Mouse (Mus musculus) left cerebral cortex, adult 9 months (tissue): Measurements from ENCODE around the gene Cmtr1.

Experiments used
- DNase-seq, 2 experiments: peaks; one replicate each; pipeline ENCODE4 v3.0.0; 2022; ENCODE audit warnings: low spot score in 2 of 2

The Cmtr1 gene

GRCm38 (mm10) chr17:29669030-29669429, 8.6 kb downstream of the Cmtr1 start:
- no peak for DNase-seq

DNA sequence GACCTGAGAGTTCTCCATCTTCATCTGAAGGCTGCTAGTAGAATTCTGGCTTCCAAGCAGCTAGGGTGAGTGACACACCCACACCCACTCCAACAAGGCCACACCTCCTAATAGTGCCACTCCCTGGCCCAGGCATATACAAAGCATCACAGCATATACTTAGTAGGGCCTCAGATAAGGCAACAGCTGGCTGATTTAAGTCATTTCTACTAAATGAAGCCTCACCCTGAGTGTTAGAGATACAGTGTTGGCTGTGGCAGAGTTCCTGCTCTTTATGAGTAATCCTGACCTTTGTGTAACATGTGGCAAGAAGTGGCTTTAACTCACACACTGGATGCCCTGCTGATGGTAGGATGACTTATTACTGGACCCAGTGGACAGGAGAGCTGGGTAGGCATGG, 9.5 kb downstream of the Cmtr1 start:
- DNase-seq, result no peak

- DNase-seq, result no peak
These were observed 10.6 kb downstream of the Cmtr1 start for GRCm38 (mm10) chr17:29671021-29671420.

GRCm38 (mm10) chr17:29673325-29673724, 12.9 kb downstream of the Cmtr1 start:
- DNase-seq, result no peak

GRCm38 (mm10) chr17:29678526-29678925, 18.1 kb downstream of the Cmtr1 start:
- DNase-seq, result no peak

- DNase-seq, result no peak
These were observed 18.8 kb downstream of the Cmtr1 start for GRCm38 (mm10) chr17:29679038-29679767.

GRCm38 (mm10) chr17:29680174-29680573, 19.8 kb downstream of the Cmtr1 start:
- no peak for DNase-seq

DNA sequence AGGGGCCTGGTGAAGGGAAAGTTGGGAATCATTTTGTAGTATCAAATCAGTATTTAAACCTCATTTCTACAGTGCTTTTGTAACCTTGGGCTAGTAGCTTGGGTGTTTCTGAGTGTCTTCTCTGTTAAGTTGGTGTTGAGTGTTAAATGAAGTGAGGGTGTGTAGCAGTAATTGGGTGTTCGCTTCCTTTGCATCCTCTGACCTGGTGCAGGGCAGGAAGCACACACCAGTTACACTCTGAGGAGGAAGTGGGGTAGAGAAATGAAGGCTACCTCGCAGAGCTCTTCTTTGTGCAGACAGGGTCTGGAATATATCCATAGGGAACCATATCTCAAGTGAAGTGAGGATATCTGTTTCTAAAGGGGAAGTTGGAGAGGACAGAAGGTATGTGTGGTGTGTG, 20.5 kb downstream of the Cmtr1 start:
- no peak for DNase-seq

GRCm38 (mm10) chr17:29681669-29682068, 21.3 kb downstream of the Cmtr1 start:
- no peak for DNase-seq

DNA sequence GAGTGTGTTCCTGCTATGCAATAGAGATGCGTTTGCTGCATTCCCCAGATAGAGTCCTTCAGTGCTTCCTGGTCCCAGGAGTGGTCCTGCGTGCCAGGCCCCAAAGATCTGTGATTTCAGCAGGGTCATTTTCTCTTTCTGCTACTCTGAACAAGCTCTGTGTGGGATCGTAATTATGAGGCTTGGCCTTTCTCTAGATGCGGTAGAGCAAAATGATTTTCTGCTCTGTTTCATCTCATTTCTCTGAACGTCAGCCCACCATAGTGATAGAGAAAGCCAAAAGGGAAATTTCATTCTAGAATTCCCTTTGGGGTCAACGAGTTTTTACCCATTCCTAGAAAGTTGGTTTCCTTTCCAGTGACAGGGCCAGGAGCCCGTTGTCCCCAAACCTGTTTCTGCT, 21.9 kb downstream of the Cmtr1 start:
- DNase-seq, result no peak

GRCm38 (mm10) chr17:29683127-29683526, 22.7 kb downstream of the Cmtr1 start:
- no peak for DNase-seq

DNA sequence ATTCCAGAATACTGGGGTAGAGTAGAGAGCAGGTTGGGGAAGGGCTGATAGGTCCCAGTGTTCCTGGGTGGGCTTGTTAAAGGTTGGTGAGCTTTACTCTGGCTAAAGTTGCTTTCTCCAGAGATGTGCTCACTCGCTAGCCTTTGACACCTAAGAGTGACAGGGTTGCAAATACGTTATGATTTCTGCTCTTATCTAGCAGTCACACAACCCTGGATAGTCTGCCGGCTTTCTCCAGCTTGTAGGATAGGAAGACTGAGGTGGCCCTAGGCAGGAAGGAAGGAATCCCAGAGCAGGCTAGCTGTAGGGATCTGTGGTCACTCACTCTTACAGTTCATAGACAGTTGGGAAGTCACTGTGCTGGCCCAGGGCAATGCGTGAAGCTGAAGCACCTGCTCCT, 23.9 kb downstream of the Cmtr1 start:
- DNase-seq, result no peak

- DNase-seq, result no peak
These were observed 26.4 kb downstream of the Cmtr1 start for GRCm38 (mm10) chr17:29686771-29687170.

DNA sequence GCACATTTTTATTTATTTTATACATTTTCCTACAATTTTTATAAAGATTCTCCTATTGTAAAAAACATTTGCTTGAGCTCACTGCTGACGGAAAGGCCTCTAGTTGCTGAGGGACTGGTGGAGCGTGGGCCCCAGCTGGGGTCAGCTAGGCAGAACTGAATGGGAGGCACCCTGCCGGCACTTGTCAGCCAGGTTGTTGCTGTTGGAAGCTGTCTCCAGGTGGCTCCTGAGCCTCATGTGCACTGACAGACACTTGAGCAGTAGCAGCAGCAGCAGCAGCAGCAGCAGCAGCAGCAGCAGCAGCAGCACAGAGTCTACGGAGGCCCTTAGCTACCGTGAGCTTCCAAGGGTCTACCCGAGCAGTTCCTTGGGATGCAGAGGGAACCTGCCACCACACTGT, 27.0 kb downstream of the Cmtr1 start:
- no peak for DNase-seq

DNA sequence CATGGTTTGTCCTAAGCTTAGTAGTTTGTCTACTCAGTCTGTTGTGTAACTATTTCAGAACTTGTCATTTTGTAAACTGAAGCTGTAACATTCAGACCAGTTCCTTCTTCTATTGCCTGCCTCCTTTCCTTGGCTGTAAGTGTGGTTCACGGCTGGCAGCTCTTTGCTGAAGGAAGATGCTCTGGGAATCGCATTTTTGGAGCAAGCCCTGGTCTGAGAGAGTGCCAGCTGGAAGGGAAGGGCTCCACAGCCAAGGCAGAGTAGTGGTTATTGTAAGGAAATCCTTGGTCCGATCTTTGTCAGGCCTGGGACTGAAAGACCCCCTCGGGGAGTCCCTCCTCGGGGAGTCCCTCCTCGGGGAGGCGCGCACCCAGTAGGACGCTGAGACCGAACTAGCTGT, 28.2 kb downstream of the Cmtr1 start:
- no peak for DNase-seq

- DNase-seq, result no peak
These were observed 29.9 kb downstream of the Cmtr1 start for GRCm38 (mm10) chr17:29690257-29690656.

DNA sequence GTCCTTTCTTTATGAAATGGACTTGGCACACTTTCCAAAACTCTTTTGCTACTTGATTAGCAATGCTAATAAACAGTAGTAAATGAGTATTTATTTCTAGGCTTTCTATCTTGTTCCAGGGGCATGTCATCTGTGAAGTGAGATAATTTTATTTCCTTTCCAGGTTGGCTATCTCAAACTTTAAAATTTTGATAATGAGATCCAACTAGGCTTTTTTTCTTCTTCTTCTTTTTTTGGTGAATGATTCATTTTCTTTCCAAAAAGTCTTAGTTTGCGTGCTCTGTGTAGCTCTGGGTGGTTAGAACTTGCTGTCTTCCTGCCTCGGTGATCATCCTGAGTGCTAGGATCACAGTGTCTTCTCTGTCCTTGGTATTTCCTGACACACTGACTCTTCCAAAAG, 32.4 kb downstream of the Cmtr1 start:
- no peak for DNase-seq

DNA sequence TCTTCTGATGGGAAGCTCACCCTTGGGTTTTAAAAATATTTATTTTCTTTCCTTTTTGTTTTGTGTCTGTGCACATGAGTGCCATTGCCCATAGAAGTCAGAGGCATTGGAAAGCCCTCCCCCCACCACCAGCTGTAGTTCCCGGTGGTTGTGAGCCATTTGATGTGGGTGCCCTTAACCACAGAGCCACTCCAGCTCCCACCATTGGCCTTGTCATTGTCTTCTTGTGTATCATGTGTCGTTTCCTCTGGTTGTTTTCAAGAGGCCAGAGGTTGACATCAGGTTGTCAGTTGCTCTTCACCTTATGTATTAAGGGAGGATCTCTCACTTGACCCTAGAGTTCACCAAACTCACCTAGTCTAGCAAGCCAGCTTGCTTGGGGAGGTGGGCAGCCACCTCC, 33.2 kb downstream of the Cmtr1 start:
- no peak for DNase-seq

- DNase-seq, result no peak
These were observed 34.1 kb downstream of the Cmtr1 start for GRCm38 (mm10) chr17:29694516-29694915.

- no peak for DNase-seq
These were observed 36.5 kb downstream of the Cmtr1 start for GRCm38 (mm10) chr17:29696940-29697339.

- no peak for DNase-seq
These were observed 38.0 kb downstream of the Cmtr1 start for GRCm38 (mm10) chr17:29698421-29698820.

DNA sequence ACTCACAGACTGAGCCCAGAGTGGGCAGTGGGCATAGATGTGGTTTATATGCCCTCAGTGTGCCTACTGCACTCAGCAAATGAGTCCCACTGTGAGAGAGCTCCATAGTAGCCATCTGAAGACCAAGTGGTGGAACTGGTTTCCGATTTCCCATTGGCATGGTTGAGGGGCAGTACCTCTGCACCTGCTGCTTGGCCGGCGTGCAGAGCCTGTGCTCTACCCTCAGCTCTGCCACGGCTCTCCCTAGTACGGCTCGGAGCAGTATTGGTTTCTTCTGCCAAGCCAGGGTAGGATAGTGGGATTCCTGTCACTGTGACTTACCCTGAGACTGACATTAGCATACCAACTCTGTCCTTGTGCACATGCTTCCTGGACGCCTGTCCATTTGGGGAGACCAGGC, 40.2 kb downstream of the Cmtr1 start:
- DNase-seq, result no peak

- no peak for DNase-seq
These were observed 42.7 kb downstream of the Cmtr1 start for GRCm38 (mm10) chr17:29702938-29703710.
